Mouse (Mus musculus) hindbrain, embryonic 13.5 days (tissue): Measurements from ENCODE around the gene Grip2. TPM values are rescaled to one million over a fixed set of nuclear protein-coding genes. Genes with fewer than 3 reads are reported as not detected.
A peak's percentile ranks its signal among the peaks of the same experiment; 100 is the strongest.

Experiments used
- ATAC-seq: fragments of 200-750 bp; cut with Nextera tagmentation; 2 replicates; pipeline ENCODE4 v1.8.0; 2017; ENCODE audit warnings: moderate TSS enrichment; ENCODE audit not compliant: low FRiP score
- H3K27ac ChIP-seq: fragments of 300-500 bp; sonication (generic); 2 replicates; pipeline ENCODE4 v1.5.1; 2015; ENCODE audit warnings: inconsistent platforms, mild to moderate bottlenecking, moderate library complexity
- H3K27me3 ChIP-seq: fragments of 300-500 bp; sonication (generic); 2 replicates; pipeline ENCODE4 v1.6.1; 2015; ENCODE audit warnings: mild to moderate bottlenecking, inconsistent platforms
- H3K36me3 ChIP-seq: fragments of 300-500 bp; sonication (generic); 2 replicates; pipeline ENCODE4 v1.6.1; 2015; ENCODE audit warnings: mild to moderate bottlenecking, inconsistent platforms
- H3K4me1 ChIP-seq: fragments of 300-500 bp; sonication (generic); replicated peaks from 2 replicates; pipeline ENCODE4 v1.6.1; 2015; ENCODE audit warnings: inconsistent platforms
- H3K4me2 ChIP-seq: fragments of 300-500 bp; sonication (generic); 2 replicates; pipeline ENCODE4 v1.6.1; 2015; ENCODE audit warnings: inconsistent platforms, mild to moderate bottlenecking, moderate library complexity
- H3K4me3 ChIP-seq: fragments of 300-500 bp; sonication (generic); 2 replicates; pipeline ENCODE4 v1.5.1; 2015; ENCODE audit warnings: mild to moderate bottlenecking, inconsistent platforms
- H3K9ac ChIP-seq: fragments of 300-500 bp; sonication (generic); 2 replicates; pipeline ENCODE4 v1.6.1; 2015; ENCODE audit warnings: mild to moderate bottlenecking, inconsistent platforms
- H3K9me3 ChIP-seq: fragments of 300-500 bp; sonication (generic); 2 replicates; pipeline ENCODE4 v1.6.1; 2016; ENCODE audit warnings: inconsistent platforms
- WGBS: fragments of 180-500 bp; shearing (Covaris S2); methylation state at CpG from one replicate; pipeline ENCODE4 v1.1.7; 2015; 5-methylcytosine and 5-hydroxymethylcytosine counted together
- polyA plus RNA-seq: library from polyadenylated mRNA; unstranded; fragments of >200 nt; fragmentation: Nextera tagmentation; extraction: Ambion mirVana; gene quantifications from 2 replicates; pipeline ENCODE4 v1.2.1, GENCODE M21; 2015

The Grip2 gene
- polyA plus RNA-seq, 1 experiment from 2014 or later, result 4.6 TPM

DNA sequence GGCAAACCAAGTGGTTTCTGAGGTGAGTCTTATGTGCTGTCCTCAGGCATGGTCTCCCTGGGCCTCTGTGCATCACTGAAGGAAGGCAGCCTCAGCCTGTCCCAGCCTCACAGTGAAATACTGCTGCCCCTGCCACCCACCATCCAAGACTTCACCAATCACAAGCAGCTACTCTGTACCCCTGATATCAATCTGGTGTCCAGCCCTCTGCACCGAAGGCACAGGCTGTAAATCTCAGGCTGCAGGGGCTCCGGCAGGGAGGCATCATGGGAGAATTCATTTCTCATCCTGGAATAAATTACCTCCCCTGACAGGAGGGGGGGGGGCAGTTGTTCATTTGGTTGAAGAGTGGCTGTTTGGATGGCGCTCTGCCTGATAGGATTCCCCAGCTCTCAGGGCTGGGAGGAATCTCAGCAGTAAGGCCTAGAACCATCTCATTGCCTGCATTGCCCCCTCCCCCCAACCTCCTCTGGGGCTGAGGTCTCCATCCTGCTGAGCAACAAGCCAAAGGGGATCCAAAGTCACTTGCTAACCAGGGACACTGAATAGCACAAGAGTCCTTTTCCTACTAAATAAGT is 5.9 kb upstream of the Grip2 start:
- H3K27ac ChIP-seq, result peak overlapping the region; percentile 55; the same call in 1 of the 2 replicates
- H3K27me3 ChIP-seq, result 0 out of 2 replicates have a peak, but pooled peaks cover 4% of the 10 kb centered on the region
- ATAC-seq, result 0 out of 2 replicates have a peak, but pooled peaks have one; percentile 17
- WGBS, result 29% methylated on average over 3 of the region's 3 CpGs
- H3K4me2 ChIP-seq, result no peak overlapping the region
- no peak overlapping the region for H3K4me3 ChIP-seq
- no peaks in the 10 kb centered on the region for H3K9me3 ChIP-seq
- H3K9ac ChIP-seq, result peak overlapping the region; percentile 51; the same call in 1 of the 2 replicates
- no peaks in the 10 kb centered on the region for H3K36me3 ChIP-seq
- H3K4me1 ChIP-seq, result peaks cover 22% of the 10 kb centered on the region

- Histone ChIP-seq H3K36me3 (no peaks in the 10 kb centered on the region), H3K9me3 (no peaks in the 10 kb centered on the region), H3K27ac (no peak overlapping the region; the same call in 1 of the 2 replicates), H3K9ac (no peak overlapping the region), H3K27me3 (no peaks in the 10 kb centered on the region), H3K4me2 (no peak overlapping the region), H3K4me3 (no peak overlapping the region), H3K4me1 (peaks cover 31% of the 10 kb centered on the region)
- no peak for ATAC-seq
- 67% methylated on average over 5 of the region's 5 CpGs for whole genome bisulfite sequencing
Observed at GRCm38 (mm10) chr6:91827926-91828325, 876 bp upstream of the Grip2 start.

GRCm38 (mm10) chr6:91818271-91818670 is 8.8 kb downstream of the Grip2 start:
- WGBS, result 71% methylated on average over 8 of the region's 8 CpGs
- H3K9me3 ChIP-seq, result no peaks in the 10 kb centered on the region; the same call in 1 of the 2 replicates
- no peak for ATAC-seq

DNA sequence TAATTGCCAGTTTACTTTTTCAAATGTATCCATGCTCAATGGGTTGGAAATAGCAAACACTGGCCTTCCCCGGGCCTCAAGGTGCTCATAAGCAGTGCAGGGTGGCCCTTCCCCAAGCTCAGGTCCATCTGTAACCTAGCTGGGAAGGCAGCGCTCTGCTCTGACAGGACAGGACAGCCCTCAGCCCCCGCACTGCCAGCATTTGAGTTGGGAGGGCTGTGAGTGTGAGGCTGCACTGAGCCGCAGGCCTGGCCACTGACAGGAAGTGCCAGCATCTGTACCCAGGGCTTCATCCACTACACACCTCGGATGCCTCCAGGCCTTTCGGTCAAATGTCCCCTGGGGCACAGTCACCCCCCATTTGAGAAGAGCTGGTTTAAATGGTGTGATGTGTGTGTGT is 11.1 kb downstream of the Grip2 start:
- H3K4me2 ChIP-seq, result no peak overlapping the region
- no peaks in the 10 kb centered on the region for H3K36me3 ChIP-seq
- WGBS, result 83% methylated on average over 6 of the region's 6 CpGs
- no peaks in the 10 kb centered on the region; the same call in 1 of the 2 replicates for H3K9me3 ChIP-seq
- H3K4me1 ChIP-seq, result peaks cover 16% of the 10 kb centered on the region; the same call in 1 of the 2 replicates
- no peaks in the 10 kb centered on the region for H3K27me3 ChIP-seq
- no peak for ATAC-seq
- H3K4me3 ChIP-seq, result no peak overlapping the region
- H3K9ac ChIP-seq, result no peak overlapping the region
- H3K27ac ChIP-seq, result no peak overlapping the region

More at GRCm38 (mm10) chr6:91818271-91818670, 8.8 kb downstream of the Grip2 start:
- Histone ChIP-seq H3K36me3 (no peaks in the 10 kb centered on the region), H3K4me3 (no peak overlapping the region), H3K27ac (peak overlapping the region; percentile 35; the same call in 1 of the 2 replicates), H3K9ac (no peak overlapping the region), H3K4me2 (no peak overlapping the region), H3K27me3 (no peaks in the 10 kb centered on the region), H3K4me1 (peaks cover 14% of the 10 kb centered on the region; the same call in 1 of the 2 replicates)

DNA sequence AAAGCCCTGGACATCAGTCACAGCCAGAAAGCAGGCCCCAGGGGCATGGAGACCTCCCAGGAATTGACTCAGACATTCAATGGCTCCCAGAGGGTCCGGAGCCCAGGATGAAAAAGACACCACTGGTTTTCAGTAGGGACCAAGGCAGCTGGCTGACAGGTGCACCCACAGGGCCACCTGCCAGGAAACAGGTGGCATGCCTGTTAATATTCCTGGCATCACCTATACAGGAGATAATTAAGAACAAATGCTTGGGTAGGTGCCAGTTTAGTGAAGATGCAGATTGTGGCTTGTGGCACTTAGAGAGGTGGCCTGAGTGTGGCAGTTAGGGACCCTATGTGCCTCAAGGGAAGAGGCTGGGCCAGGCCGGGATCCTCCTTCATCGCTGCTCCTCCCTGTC is 13.4 kb downstream of the Grip2 start:
- no peak for ATAC-seq
- WGBS, result 85% methylated on average over 3 of the region's 3 CpGs
- peaks cover 29% of the 10 kb centered on the region for H3K4me1 ChIP-seq

GRCm38 (mm10) chr6:91810007-91810406 is 17.0 kb downstream of the Grip2 start:
- no peaks in the 10 kb centered on the region for H3K36me3 ChIP-seq
- peak overlapping the region; percentile 24; the same call in 1 of the 2 replicates for H3K9ac ChIP-seq
- 42% methylated on average over 1 of the region's 1 CpGs for WGBS
- ATAC-seq, result no peak
- H3K27ac ChIP-seq, result peak overlapping the region; percentile 66
- peaks cover 33% of the 10 kb centered on the region for H3K27me3 ChIP-seq
- no peak overlapping the region for H3K4me2 ChIP-seq
- H3K9me3 ChIP-seq, result no peaks in the 10 kb centered on the region
- no peak overlapping the region for H3K4me3 ChIP-seq
- H3K4me1 ChIP-seq, result peaks cover 39% of the 10 kb centered on the region

More for the DNA sequence above, 13.4 kb downstream of the Grip2 start:
- Histone ChIP-seq H3K4me2 (no peak overlapping the region), H3K36me3 (no peaks in the 10 kb centered on the region), H3K27me3 (peaks cover 4% of the 10 kb centered on the region; the same call in 1 of the 2 replicates), H3K9ac (no peak overlapping the region), H3K27ac (no peak overlapping the region), H3K4me3 (no peak overlapping the region), H3K9me3 (no peaks in the 10 kb centered on the region)

GRCm38 (mm10) chr6:91808022-91808421 is 19.0 kb downstream of the Grip2 start:
- H3K4me2 ChIP-seq, result no peak overlapping the region
- no peaks in the 10 kb centered on the region for H3K9me3 ChIP-seq
- H3K4me3 ChIP-seq, result no peak overlapping the region
- 51% methylated on average over 6 of the region's 6 CpGs for WGBS
- peaks cover 52% of the 10 kb centered on the region for H3K4me1 ChIP-seq
- no peak overlapping the region for H3K27ac ChIP-seq
- peaks cover 35% of the 10 kb centered on the region for H3K27me3 ChIP-seq
- no peak overlapping the region for H3K9ac ChIP-seq
- ATAC-seq, result no peak
- H3K36me3 ChIP-seq, result no peaks in the 10 kb centered on the region

DNA sequence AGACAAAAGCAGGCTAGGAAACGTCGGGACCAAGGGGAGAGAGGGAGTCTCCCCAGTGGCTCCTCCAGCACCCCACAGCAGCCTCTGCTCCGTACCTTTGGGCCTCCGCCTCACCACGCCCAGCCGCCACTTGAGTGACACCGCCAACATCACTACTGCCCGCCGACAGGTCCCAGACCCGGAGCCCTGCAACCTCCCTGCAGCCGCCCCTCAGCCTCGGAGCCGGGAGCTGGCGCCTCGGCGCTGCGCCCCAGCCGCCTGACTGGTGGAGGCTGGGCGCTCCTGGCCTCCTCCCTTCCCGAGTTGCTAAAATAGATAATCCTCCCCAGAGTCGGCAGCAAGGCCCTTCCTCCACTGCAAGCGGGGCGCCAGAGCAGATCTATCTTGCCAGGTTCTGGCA is 19.9 kb downstream of the Grip2 start:
- peak overlapping the region; percentile 51 for H3K4me2 ChIP-seq
- no peak; the same call in 1 of the 2 replicates for ATAC-seq
- H3K4me3 ChIP-seq, result peak overlapping the region; percentile 28
- WGBS, result 5% methylated on average over 22 of the region's 23 CpGs
- peak overlapping the region; percentile 23; the same call in 1 of the 2 replicates for H3K27ac ChIP-seq
- H3K4me1 ChIP-seq, result peaks cover 52% of the 10 kb centered on the region
- peaks cover 35% of the 10 kb centered on the region for H3K27me3 ChIP-seq
- H3K9ac ChIP-seq, result peak overlapping the region; percentile 63
- H3K36me3 ChIP-seq, result no peaks in the 10 kb centered on the region
- H3K9me3 ChIP-seq, result no peaks in the 10 kb centered on the region

GRCm38 (mm10) chr6:91804177-91804576 is 22.9 kb downstream of the Grip2 start:
- 42% methylated on average over 7 of the region's 7 CpGs for WGBS
- H3K27ac ChIP-seq, result no peak overlapping the region
- no peaks in the 10 kb centered on the region for H3K9me3 ChIP-seq
- 0 out of 2 replicates have a peak, but pooled peaks have one; percentile 17 for ATAC-seq
- peaks cover 35% of the 10 kb centered on the region for H3K27me3 ChIP-seq
- H3K4me1 ChIP-seq, result peaks cover 41% of the 10 kb centered on the region
- no peak overlapping the region for H3K4me3 ChIP-seq
- H3K36me3 ChIP-seq, result no peaks in the 10 kb centered on the region
- H3K9ac ChIP-seq, result 0 out of 2 replicates have a peak overlapping the region, but pooled peaks have one; percentile 9
- H3K4me2 ChIP-seq, result no peak overlapping the region

GRCm38 (mm10) chr6:91798496-91798895 is 28.6 kb downstream of the Grip2 start:
- Histone ChIP-seq H3K4me2 (no peak overlapping the region), H3K27ac (no peak overlapping the region), H3K9ac (no peak overlapping the region), H3K9me3 (no peaks in the 10 kb centered on the region), H3K36me3 (no peaks in the 10 kb centered on the region), H3K4me1 (peaks cover 24% of the 10 kb centered on the region; the same call in 1 of the 2 replicates), H3K4me3 (no peak overlapping the region), H3K27me3 (0 out of 2 replicates have a peak, but pooled peaks cover 3% of the 10 kb centered on the region)
- 70% methylated on average over 12 of the region's 12 CpGs for WGBS
- no peak for ATAC-seq

- 85% methylated on average over 4 of the region's 4 CpGs for WGBS
- no peak overlapping the region for H3K4me3 ChIP-seq
- H3K4me2 ChIP-seq, result no peak overlapping the region
- no peaks in the 10 kb centered on the region for H3K9me3 ChIP-seq
- H3K4me1 ChIP-seq, result 0 out of 2 replicates have a peak, but pooled peaks cover 27% of the 10 kb centered on the region
- H3K36me3 ChIP-seq, result no peaks in the 10 kb centered on the region
- no peak overlapping the region for H3K27ac ChIP-seq
- H3K9ac ChIP-seq, result no peak overlapping the region
- H3K27me3 ChIP-seq, result 0 out of 2 replicates have a peak, but pooled peaks cover 3% of the 10 kb centered on the region
- no peak for ATAC-seq
Observed at GRCm38 (mm10) chr6:91796736-91797135, 30.3 kb downstream of the Grip2 start.

DNA sequence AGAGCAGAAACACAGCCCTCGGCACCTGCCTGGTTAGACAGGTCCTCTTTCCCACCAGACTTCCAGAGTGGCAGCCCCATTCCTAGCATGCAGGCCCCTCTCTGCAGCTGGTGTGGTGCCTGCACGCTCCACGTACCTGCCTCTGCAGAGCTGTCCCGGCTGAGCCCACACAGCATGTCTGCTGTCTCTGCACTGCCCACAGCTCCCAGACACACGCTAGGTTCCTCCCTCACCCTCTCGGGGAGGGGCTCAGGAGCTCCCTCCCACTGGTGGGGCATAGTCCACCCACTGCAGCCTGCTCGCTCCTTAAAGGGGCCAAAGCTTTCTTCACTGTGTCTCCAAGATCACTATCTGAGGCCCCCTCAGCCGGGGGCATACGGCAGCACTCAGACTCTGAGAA is 31.0 kb downstream of the Grip2 start:
- no peak for ATAC-seq
- Histone ChIP-seq H3K4me3 (no peak overlapping the region), H3K4me1 (peaks cover 27% of the 10 kb centered on the region; the same call in 1 of the 2 replicates), H3K36me3 (no peaks in the 10 kb centered on the region), H3K27me3 (0 out of 2 replicates have a peak, but pooled peaks cover 3% of the 10 kb centered on the region), H3K4me2 (no peak overlapping the region), H3K9me3 (no peaks in the 10 kb centered on the region), H3K27ac (no peak overlapping the region), H3K9ac (no peak overlapping the region)
- WGBS, result 65% methylated on average over 9 of the region's 9 CpGs
